Mouse (Mus musculus): ENCODE data around the gene Gpr6. TPM values are rescaled to one million over a fixed set of nuclear protein-coding genes. Genes with fewer than 3 reads are reported as not detected.

Gpr6 gene
- total RNA-seq (2014; rRNA removed) (2.1 and 2.4 TPM in 2 replicates), polyA plus RNA-seq (2015; fragmentation: Nextera tagmentation; extraction: Ambion mirVana) (0.64 and 0.90 TPM in 2 replicates)

DNA sequence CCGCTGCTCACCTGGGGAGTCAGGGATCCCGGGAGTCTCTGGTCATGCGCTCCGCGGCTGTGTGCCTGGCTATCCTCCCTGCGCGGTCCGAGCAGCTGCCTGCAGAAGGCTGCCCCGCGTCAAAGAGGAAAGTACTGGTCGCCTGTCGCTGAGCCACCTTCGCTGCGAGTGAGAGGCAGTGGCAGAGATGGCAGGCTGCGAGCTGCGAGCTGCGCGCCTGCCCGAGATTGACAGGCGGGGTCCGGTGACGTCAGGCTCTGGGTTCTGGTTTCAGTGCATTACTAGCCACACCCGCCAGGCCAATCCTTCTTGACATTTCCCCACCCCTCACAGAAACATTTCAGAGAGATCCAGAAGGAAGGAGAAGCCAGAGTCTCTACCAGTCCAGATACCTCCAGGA is at the start of gene Gpr6:
Gpr6 (minus strand) TSS at position 170 of the 400 bp plus-strand sequence.
- Histone ChIP-seq H3K4me1 (ENCODE audit: insufficient read depth, low read length) (0 out of 2 replicates have a peak, but pooled peaks cover 5% of the 10 kb centered on the region), H3K27ac (no peak within 1 kb of the TSS), H3K9ac (replicated peaks; ENCODE audit: low read length) (peak within 1 kb of the TSS; percentile 47; the same call in 1 of the 2 replicates), H3K4me2 (ENCODE audit: low read depth, low read length) (peak within 1 kb of the TSS; percentile 94), H3K9me3 (ENCODE audit: low read length) (no peaks in the 10 kb centered on the region), H3K36me3 (ENCODE audit: insufficient read depth, low read length) (no peaks in the 10 kb centered on the region), H3K27me3 (ENCODE audit: insufficient read depth, low read length) (no peaks in the 10 kb centered on the region), H3K4me3 (ENCODE audit: low read length) (peak within 1 kb of the TSS; percentile 54)
- ATAC-seq (peak; percentile 65), DNase-seq (ENCODE audit: low spot score) (peak; percentile 69)
- TF ChIP-seq CTCF (IDR thresholded peaks at IDR 0.05; ENCODE audit: low read depth) = no peak
- WGBS = under 1% methylated on average over 23 of the region's 23 CpGs

DNA sequence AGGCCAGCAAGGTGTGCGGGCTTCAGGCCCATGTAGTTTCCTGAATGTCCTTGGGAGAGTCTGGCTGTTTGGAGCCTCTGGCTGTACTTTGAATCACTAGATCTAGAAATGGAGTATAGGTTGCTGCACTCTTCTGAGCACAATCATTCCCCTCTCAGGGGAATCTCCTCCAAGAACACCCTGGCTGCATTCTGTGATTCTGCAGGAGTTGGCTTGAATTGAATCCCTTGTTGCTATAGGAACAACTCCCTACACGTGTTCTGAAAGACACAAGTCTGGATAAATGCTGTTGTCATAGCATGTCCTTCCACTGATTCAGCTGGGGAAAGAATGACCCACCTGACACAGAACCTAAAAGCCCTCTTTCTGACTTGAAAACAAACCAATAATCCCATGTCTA is 28.0 kb upstream of the Gpr6 start:
- Histone ChIP-seq H3K27ac (no peak overlapping the region), H3K27me3 (ENCODE audit: insufficient read depth, low read length) (no peaks in the 10 kb centered on the region), H3K4me1 (ENCODE audit: insufficient read depth, low read length) (no peaks in the 10 kb centered on the region), H3K9ac (replicated peaks; ENCODE audit: low read length) (no peak overlapping the region), H3K9me3 (ENCODE audit: low read length) (no peaks in the 10 kb centered on the region), H3K4me3 (ENCODE audit: low read length) (no peak overlapping the region), H3K4me2 (ENCODE audit: low read depth, low read length) (no peak overlapping the region), H3K36me3 (ENCODE audit: insufficient read depth, low read length) (no peaks in the 10 kb centered on the region)
- TF ChIP-seq CTCF (IDR thresholded peaks at IDR 0.05; ENCODE audit: low read depth) = no peak
- 51% methylated on average over 2 of the region's 2 CpGs for WGBS
- peak; percentile 32 for DNase-seq (ENCODE audit: low spot score)
- ATAC-seq = peak; percentile 48; the same call in 1 of the 2 replicates

DNA sequence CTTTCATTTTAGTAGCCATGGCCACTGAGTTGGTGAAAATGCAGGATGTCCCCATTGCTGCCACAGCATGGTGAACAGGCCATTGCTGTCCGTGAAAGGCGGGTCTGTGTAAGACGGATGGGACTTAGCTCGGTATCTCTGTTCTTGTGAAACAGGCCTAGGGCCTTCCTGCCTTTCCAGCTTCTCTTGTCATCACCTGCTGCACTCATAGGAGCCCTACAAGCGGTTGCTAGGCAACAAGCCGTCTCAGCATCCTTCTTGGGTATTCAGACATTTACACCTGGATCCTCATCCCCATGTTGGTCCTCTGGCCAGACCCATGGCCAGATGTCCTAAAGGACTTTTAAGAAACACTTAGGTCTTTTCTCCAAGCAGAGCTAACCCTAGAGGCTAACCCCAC is 26.1 kb upstream of the Gpr6 start:
- ATAC-seq = peak; percentile 71; the same call in 1 of the 2 replicates
- H3K4me2 ChIP-seq (ENCODE audit: low read depth, low read length) = no peak overlapping the region
- no peaks in the 10 kb centered on the region for H3K9me3 ChIP-seq (ENCODE audit: low read length)
- TF ChIP-seq CTCF (IDR thresholded peaks at IDR 0.05; ENCODE audit: low read depth) = no peak
- H3K4me1 ChIP-seq (ENCODE audit: insufficient read depth, low read length) = no peaks in the 10 kb centered on the region
- H3K27ac ChIP-seq = no peak overlapping the region
- no peak overlapping the region for H3K4me3 ChIP-seq (ENCODE audit: low read length)
- WGBS = 67% methylated on average over 6 of the region's 6 CpGs
- DNase-seq (ENCODE audit: low spot score) = peak; percentile 70
- H3K27me3 ChIP-seq (ENCODE audit: insufficient read depth, low read length) = no peaks in the 10 kb centered on the region
- H3K36me3 ChIP-seq (ENCODE audit: insufficient read depth, low read length) = no peaks in the 10 kb centered on the region
- H3K9ac ChIP-seq (replicated peaks; ENCODE audit: low read length) = no peak overlapping the region

DNA sequence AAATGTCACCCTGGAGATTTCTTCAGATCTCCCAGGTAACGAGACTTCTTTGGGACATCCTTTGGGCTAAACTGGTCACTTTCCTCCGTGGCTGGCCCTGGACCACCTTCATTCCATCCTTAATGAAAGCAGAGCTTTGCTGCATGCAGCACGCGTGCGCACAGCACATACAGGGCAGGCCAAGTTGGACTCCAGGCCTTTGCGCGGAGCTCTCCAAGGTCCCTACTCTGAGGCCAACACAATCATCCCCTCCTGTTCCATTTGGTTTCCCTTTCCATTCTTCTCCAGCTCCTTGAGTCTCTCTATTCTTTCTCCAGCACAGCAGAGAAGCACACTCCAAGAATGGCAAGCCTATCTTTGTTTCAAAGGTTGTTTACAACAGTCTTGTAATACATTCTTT is 16.8 kb upstream of the Gpr6 start:
- Histone ChIP-seq H3K27ac (no peak overlapping the region), H3K36me3 (ENCODE audit: insufficient read depth, low read length) (no peaks in the 10 kb centered on the region), H3K4me3 (ENCODE audit: low read length) (no peak overlapping the region), H3K4me2 (ENCODE audit: low read depth, low read length) (no peak overlapping the region), H3K4me1 (ENCODE audit: insufficient read depth, low read length) (no peaks in the 10 kb centered on the region), H3K9me3 (ENCODE audit: low read length) (no peaks in the 10 kb centered on the region), H3K9ac (replicated peaks; ENCODE audit: low read length) (no peak overlapping the region), H3K27me3 (ENCODE audit: insufficient read depth, low read length) (no peaks in the 10 kb centered on the region)
- no peak for TF ChIP-seq CTCF (IDR thresholded peaks at IDR 0.05; ENCODE audit: low read depth)
- ATAC-seq (no peak), DNase-seq (ENCODE audit: low spot score) (no peak)
- WGBS = 66% methylated on average over 7 of the region's 7 CpGs

DNA sequence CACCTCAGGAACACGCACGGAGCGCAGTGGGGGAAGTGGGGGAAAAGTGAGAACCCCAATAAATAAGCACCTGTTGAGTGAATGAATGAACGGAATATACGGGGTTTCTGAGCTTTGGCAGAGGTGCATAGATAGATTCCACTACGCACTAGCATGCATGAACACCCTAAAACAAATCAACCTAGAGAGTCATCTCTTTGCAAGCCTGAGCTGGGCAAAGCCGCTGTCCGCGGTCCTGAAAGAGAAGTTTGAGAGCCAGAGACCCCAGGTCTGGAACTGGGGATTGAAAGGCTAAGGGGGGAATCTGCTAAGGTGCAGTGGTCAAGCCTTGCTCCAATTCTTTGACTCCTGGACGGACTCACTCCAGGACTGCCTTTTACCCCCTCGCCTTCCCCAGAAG is 389 bp downstream of the Gpr6 start:
- no peak overlapping the region for H3K27ac ChIP-seq
- no peaks in the 10 kb centered on the region for H3K27me3 ChIP-seq (ENCODE audit: insufficient read depth, low read length)
- no peaks in the 10 kb centered on the region for H3K9me3 ChIP-seq (ENCODE audit: low read length)
- ATAC-seq = peak; percentile 44; the same call in 1 of the 2 replicates
- H3K4me2 ChIP-seq (ENCODE audit: low read depth, low read length) = peak overlapping the region; percentile 94
- H3K9ac ChIP-seq (replicated peaks; ENCODE audit: low read length) = peak overlapping the region; percentile 47; the same call in 1 of the 2 replicates
- 2% methylated on average over 11 of the region's 11 CpGs for WGBS
- H3K4me1 ChIP-seq (ENCODE audit: insufficient read depth, low read length) = 0 out of 2 replicates have a peak, but pooled peaks cover 5% of the 10 kb centered on the region
- no peak for TF ChIP-seq CTCF (IDR thresholded peaks at IDR 0.05; ENCODE audit: low read depth)
- peak; percentile 61 for DNase-seq (ENCODE audit: low spot score)
- H3K4me3 ChIP-seq (ENCODE audit: low read length) = peak overlapping the region; percentile 54
- no peaks in the 10 kb centered on the region for H3K36me3 ChIP-seq (ENCODE audit: insufficient read depth, low read length)

DNA sequence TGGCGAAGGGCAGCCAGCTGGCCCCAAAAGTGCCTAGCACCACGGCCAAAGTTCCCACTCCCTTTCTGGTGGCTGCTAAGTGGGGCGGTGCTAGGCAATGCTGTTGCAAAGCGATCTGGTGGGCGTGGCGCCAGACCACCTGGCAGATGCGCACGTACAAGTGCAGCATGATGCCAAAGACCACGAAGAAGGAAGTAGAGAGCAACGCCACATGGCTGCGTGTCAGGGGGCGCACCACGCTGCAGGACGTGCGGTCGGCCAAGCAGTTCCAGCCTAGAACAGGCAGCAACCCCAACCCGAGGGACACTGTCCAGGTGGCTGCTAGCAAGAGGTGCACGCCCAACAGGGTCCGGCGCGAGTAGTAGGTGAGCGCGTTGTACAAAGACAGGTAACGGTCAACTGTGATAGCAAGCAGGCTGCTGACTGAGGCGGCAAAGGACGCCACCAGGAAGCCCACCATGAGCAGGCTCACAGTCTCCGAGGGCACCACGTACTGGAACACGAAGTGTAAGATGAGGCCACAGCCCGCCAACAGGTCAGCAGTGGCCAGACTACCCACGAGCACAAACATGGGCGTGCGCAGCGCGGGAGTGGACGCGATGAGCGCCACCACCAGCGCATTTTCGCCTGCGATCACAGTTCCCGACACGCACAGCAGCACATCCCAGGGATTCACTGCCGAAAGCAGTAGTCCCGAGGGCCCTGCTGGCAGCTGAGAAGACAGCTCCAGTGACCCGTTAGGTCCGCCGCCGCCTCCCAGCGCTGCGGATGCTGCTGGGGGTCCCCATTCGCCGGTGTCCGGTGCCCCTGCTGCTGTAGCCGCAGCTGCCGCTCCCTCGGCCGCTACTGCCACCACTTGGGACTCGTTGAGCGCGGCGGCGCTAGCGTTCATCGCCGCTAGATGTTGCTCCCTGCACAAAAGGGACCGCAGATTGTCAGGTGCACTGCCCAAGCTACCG is 1.1 kb downstream of the Gpr6 start:
- peak; percentile 59 for TF ChIP-seq CTCF (IDR thresholded peaks at IDR 0.05; ENCODE audit: low read depth)

More for the DNA sequence above, 1.1 kb downstream of the Gpr6 start:
- peak; percentile 78 for DNase-seq (ENCODE audit: low spot score)
- Histone ChIP-seq H3K9me3 (ENCODE audit: low read length) (no peaks in the 10 kb centered on the region), H3K4me3 (ENCODE audit: low read length) (peak overlapping the region; percentile 54), H3K27me3 (ENCODE audit: insufficient read depth, low read length) (no peaks in the 10 kb centered on the region), H3K4me2 (ENCODE audit: low read depth, low read length) (peak overlapping the region; percentile 94), H3K9ac (replicated peaks; ENCODE audit: low read length) (peak overlapping the region; percentile 47; the same call in 1 of the 2 replicates), H3K27ac (no peak overlapping the region), H3K36me3 (ENCODE audit: insufficient read depth, low read length) (no peaks in the 10 kb centered on the region), H3K4me1 (ENCODE audit: insufficient read depth, low read length) (0 out of 2 replicates have a peak, but pooled peaks cover 5% of the 10 kb centered on the region)
- WGBS = 3% methylated on average over 68 of the region's 68 CpGs
- peak; percentile 72 for ATAC-seq
